Mouse (Mus musculus) kidney, embryonic 14.5 days (tissue): ENCODE measurements around the gene Guca1b. TPM values are rescaled to one million over a fixed set of nuclear protein-coding genes. Genes with fewer than 3 reads are reported as not detected.
A peak's percentile ranks its signal among the peaks of the same experiment; 100 is the strongest.

Experiments used
- ATAC-seq: fragments of 200-750 bp; cut with Nextera tagmentation; 2 replicates; pipeline ENCODE4 v1.8.0; 2017; ENCODE audit warnings: moderate number of reproducible peaks, mild to moderate bottlenecking, moderate TSS enrichment, moderate library complexity; ENCODE audit not compliant: low FRiP score, low TSS enrichment
- H3K27ac ChIP-seq: fragments of 300-500 bp; sonication (generic); 2 replicates; pipeline ENCODE4 v1.5.1; 2014; ENCODE audit warnings: low read depth, mild to moderate bottlenecking, low read length, moderate library complexity, mixed read lengths
- H3K27me3 ChIP-seq: fragments of 300-500 bp; sonication (generic); 2 replicates; pipeline ENCODE4 v1.6.1; 2014; ENCODE audit warnings: mild to moderate bottlenecking, low read length; ENCODE audit not compliant: control insufficient read depth, insufficient read depth
- H3K36me3 ChIP-seq: fragments of 300-500 bp; sonication (generic); 2 replicates; pipeline ENCODE4 v1.6.1; 2014; ENCODE audit warnings: low read length, mixed read lengths; ENCODE audit not compliant: control insufficient read depth, insufficient read depth
- H3K4me1 ChIP-seq: fragments of 300-500 bp; sonication (generic); 2 replicates; pipeline ENCODE4 v1.6.1; 2014; ENCODE audit warnings: low read length, mixed read lengths; ENCODE audit not compliant: control insufficient read depth, insufficient read depth
- H3K4me2 ChIP-seq: fragments of 300-500 bp; sonication (generic); replicated peaks from 2 replicates; pipeline ENCODE4 v1.6.1; 2014; ENCODE audit warnings: low read depth, mild to moderate bottlenecking, low read length
- H3K4me3 ChIP-seq: fragments of 300-500 bp; sonication (generic); 2 replicates; pipeline ENCODE4 v1.5.1; 2014; ENCODE audit warnings: mild to moderate bottlenecking, low read length
- H3K9ac ChIP-seq: fragments of 300-500 bp; sonication (generic); 2 replicates; pipeline ENCODE4 v1.6.1; 2014; ENCODE audit warnings: low read depth, mild to moderate bottlenecking, low read length, moderate library complexity
- H3K9me3 ChIP-seq: fragments of 300-500 bp; sonication (generic); 2 replicates; pipeline ENCODE4 v1.6.1; 2016; ENCODE audit warnings: low read length; ENCODE audit not compliant: control insufficient read depth
- WGBS: fragments of 180-500 bp; shearing (Covaris S2); extraction: QIAGEN DNeasy Blood & Tissue Kit; methylation state at CpG from one replicate; pipeline ENCODE4 v1.1.7; 2014; 5-methylcytosine and 5-hydroxymethylcytosine counted together
- polyA plus RNA-seq: library from polyadenylated mRNA; unstranded; fragments of >200 nt; fragmentation: Nextera tagmentation; extraction: Ambion mirVana; gene quantifications from 2 replicates; pipeline ENCODE4 v1.2.1, GENCODE M21; 2014

The Guca1b gene
- polyA plus RNA-seq, 1 experiment from 2014 or later, result 0.46 TPM

DNA sequence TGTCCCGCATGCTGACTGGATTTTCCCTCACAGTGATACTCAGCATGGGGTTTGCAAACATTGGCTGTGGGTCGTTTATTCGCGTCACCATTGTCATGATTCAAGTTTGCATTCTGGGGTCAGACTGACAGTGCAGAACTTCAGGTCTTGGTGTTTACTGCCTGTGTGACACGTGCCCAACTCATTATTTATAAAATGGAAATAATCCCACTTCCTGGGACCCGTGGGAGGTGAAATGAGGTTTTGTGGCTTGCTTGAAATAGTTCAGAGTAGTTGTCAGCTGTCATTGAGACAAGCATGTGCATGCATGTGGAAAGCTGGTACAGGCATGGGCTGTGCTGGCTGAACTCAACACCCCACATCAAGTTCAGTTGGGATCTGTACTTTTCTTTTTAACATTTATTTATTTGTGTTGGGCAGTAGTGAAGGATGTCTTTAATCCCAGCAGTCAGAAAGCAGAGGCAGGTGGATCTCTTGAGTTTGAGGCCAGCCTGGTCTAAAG lies 8.4 kb upstream of the Guca1b start:
- Histone ChIP-seq H3K9me3 (no peaks in the 10 kb centered on the region), H3K36me3 (peaks cover 88% of the 10 kb centered on the region), H3K4me1 (no peaks in the 10 kb centered on the region), H3K4me2 (no peak overlapping the region), H3K4me3 (no peak overlapping the region), H3K27me3 (no peaks in the 10 kb centered on the region), H3K9ac (no peak overlapping the region), H3K27ac (no peak overlapping the region)
- WGBS, result 81% methylated on average over 6 of the region's 6 CpGs
- no peak for ATAC-seq

DNA sequence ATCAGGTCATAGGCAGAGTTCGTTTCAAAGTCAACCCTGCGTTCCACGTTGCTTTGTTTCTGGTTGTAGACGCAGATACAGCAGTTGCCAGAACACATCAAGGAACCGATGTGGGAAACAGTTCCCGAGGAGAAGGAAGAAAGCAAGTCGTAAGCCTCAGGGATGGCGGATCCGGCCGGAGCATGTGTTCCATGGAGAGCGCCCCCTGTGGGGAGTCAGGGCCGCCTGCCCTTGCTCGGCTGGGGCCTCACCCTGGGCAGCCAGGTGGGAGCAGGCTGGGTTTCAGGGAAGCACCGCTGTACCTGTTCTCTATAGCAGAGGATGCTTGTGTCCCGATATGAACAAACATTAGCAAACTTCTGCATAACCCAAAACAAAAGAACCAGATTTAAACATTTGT lies 7.1 kb upstream of the Guca1b start:
- no peak for ATAC-seq
- H3K9ac ChIP-seq, result no peak overlapping the region
- H3K4me1 ChIP-seq, result no peaks in the 10 kb centered on the region
- peaks cover 78% of the 10 kb centered on the region for H3K36me3 ChIP-seq
- no peak overlapping the region for H3K4me3 ChIP-seq
- H3K4me2 ChIP-seq, result no peak overlapping the region
- no peak overlapping the region for H3K27ac ChIP-seq
- WGBS, result 82% methylated on average over 15 of the region's 15 CpGs
- H3K27me3 ChIP-seq, result no peaks in the 10 kb centered on the region
- H3K9me3 ChIP-seq, result no peaks in the 10 kb centered on the region

DNA sequence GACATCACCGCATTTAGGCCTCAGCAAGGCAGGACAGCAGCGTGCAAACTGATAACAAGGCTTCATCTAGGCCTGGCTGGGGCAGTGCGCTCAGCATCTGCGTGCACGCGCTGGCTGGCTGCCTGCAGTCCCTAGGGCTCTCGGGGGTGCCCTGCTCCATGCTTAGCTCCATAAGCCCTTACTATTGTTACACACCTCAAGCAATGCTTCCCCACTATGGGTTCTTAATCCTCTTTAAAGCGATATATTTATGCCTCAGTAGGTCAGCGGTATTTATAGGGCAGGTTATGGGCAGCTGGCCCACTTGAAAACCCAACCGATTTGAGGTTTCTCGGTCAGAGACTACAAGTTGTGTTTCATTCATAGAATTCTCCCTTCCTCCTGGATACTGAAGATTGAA lies 3.3 kb upstream of the Guca1b start:
- H3K4me1 ChIP-seq, result 0 out of 2 replicates have a peak, but pooled peaks cover 2% of the 10 kb centered on the region
- WGBS, result 88% methylated on average over 11 of the region's 11 CpGs
- no peaks in the 10 kb centered on the region for H3K27me3 ChIP-seq
- ATAC-seq, result no peak
- H3K9me3 ChIP-seq, result peaks cover 2% of the 10 kb centered on the region; the same call in 1 of the 2 replicates
- H3K4me3 ChIP-seq, result no peak overlapping the region
- H3K36me3 ChIP-seq, result peaks cover 41% of the 10 kb centered on the region
- no peak overlapping the region for H3K9ac ChIP-seq
- no peak overlapping the region for H3K4me2 ChIP-seq
- H3K27ac ChIP-seq, result no peak overlapping the region

DNA sequence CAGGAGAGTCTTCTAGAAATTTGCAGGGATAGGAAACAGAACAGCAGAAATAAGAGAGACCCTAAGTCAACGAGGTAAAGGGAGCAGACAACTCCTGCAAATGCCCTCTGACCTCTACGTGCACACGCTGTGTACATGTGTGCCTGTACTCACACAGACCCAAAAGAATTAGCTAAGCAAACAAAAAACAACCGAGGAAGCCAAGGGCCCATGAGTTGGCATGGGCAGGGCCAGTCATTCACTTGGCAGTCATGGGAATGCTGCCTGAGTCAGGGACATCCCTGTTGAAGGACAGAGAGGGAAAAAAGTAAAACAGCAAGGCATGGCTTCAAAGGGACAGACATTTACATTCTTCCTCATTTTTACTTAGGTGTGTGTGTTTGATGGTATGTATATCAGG lies 1.9 kb upstream of the Guca1b start:
- WGBS, result 85% methylated on average over 4 of the region's 4 CpGs
- no peak for ATAC-seq
- H3K4me2 ChIP-seq, result no peak overlapping the region
- H3K9ac ChIP-seq, result no peak overlapping the region
- H3K27me3 ChIP-seq, result no peaks in the 10 kb centered on the region
- 0 out of 2 replicates have a peak, but pooled peaks cover 2% of the 10 kb centered on the region for H3K4me1 ChIP-seq
- H3K36me3 ChIP-seq, result peaks cover 27% of the 10 kb centered on the region
- H3K4me3 ChIP-seq, result no peak overlapping the region
- H3K9me3 ChIP-seq, result peaks cover 2% of the 10 kb centered on the region; the same call in 1 of the 2 replicates
- H3K27ac ChIP-seq, result no peak overlapping the region

DNA sequence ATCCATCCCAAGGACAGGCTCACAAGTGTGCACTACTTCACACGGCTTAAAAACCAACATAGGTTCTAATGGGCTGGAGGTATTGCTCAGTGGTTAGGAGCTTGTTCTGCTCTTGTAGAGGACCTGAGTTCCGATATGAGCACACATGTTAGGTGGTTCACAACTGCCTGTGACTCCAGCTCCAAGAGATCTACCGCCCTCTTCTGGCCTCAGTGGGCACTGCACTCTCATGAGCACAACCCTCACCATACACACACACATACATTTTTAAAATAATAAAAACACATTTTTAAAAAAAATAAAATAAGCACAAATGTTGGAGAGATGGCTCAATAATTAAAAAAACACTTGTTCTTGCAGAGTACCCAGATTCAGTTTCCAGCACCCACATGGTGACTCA lies 1.1 kb upstream of the Guca1b start:
- Histone ChIP-seq H3K4me1 (0 out of 2 replicates have a peak, but pooled peaks cover 2% of the 10 kb centered on the region), H3K4me3 (no peak overlapping the region), H3K4me2 (no peak overlapping the region), H3K27ac (no peak overlapping the region), H3K27me3 (no peaks in the 10 kb centered on the region), H3K9ac (no peak overlapping the region), H3K9me3 (peaks cover 2% of the 10 kb centered on the region; the same call in 1 of the 2 replicates), H3K36me3 (peaks cover 21% of the 10 kb centered on the region)
- ATAC-seq, result no peak
- WGBS, result 86% methylated on average over 3 of the region's 3 CpGs

DNA sequence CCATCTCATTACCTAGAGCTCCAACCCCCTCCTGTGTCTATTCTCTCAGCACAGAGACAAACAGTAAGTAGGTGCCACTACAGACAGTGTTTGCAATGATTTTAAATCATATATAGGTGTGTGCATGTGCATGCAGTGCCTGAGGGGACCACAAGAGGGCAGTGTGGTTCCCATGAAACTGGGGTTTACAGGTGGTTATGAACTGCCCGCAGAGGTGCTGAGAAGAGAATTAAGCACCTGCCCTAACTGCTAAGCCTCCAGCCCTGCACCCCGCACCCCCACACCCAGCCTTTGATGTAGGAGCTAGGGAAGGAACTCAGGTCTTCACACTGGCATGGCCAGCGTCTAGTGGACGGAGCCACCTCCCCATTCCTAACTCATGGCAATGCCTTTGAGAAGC lies 1.5 kb downstream of the Guca1b start:
- Histone ChIP-seq H3K36me3 (peaks cover 2% of the 10 kb centered on the region; the same call in 1 of the 2 replicates), H3K4me2 (no peak overlapping the region), H3K9ac (no peak overlapping the region), H3K4me1 (0 out of 2 replicates have a peak, but pooled peaks cover 2% of the 10 kb centered on the region), H3K9me3 (peaks cover 2% of the 10 kb centered on the region; the same call in 1 of the 2 replicates), H3K4me3 (no peak overlapping the region), H3K27me3 (no peaks in the 10 kb centered on the region), H3K27ac (no peak overlapping the region)
- 68% methylated on average over 4 of the region's 4 CpGs for WGBS
- no peak for ATAC-seq

DNA sequence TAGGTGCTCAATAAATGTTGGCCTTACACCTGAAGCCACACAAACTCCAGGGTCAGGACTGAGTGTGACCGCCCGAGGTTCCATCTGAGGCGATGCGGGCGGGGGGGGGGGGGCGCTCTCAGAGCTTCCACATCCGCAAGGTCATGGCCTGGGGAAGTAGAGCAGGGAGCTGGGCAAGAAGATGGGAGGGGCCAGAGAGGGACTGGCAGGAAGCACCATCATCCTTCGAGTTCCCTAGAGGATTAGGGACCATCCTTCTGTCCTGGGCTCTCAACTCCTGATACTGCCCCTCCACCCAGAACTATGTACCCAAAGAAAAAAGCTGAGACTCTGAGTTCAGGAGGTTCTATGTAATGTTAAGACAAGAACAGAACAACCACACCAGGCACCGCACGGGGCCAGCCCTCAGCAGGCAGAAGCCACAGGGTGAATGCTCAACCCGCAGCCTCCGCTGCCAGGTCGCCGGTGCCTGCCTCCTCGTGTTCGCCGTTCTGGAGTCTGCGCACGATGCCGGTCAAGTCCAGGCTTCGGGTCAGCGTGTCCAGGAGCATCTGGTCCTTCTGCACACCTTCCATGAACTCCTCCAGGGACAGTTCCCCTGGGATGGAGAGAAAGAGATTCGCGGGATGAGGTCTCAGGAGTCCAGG lies 9.2 kb downstream of the Guca1b start:
- ATAC-seq, result peak; percentile 47; the same call in 1 of the 2 replicates
- Histone ChIP-seq H3K9ac (peak overlapping the region; percentile 23; the same call in 1 of the 2 replicates), H3K4me3 (peak overlapping the region; percentile 17; the same call in 1 of the 2 replicates), H3K27me3 (peaks cover 6% of the 10 kb centered on the region), H3K36me3 (no peaks in the 10 kb centered on the region), H3K9me3 (no peaks in the 10 kb centered on the region), H3K27ac (no peak overlapping the region), H3K4me1 (peaks cover 7% of the 10 kb centered on the region; the same call in 1 of the 2 replicates), H3K4me2 (peak overlapping the region; percentile 37)
- WGBS, result 18% methylated on average over 24 of the region's 24 CpGs

DNA sequence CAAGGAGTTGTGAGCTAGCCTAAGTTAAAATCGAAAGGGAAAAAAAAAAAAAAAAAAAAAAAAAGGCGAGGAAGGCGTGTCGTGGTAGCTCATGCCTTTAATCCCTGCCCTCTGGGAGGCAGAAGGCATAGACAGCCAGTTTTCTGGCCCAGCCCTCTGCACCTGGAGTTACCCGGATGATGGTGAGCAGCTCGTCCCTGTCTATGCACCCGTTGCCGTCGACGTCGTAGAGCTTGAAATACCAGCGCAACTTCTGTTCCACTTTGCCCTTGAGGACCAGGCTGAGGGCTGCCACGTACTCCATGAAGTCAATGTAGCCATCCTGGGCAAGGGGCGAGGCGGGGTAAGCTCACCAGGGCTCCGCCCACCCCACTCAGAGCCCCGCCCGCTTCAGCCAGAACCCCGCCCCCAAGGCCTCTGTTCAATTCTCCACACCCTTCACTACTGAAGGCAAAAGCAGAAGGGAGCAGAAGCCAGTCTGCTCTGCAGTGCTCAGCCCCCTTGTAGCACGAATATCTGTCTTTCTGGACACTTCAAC lies 10.3 kb downstream of the Guca1b start:
- WGBS, result 3% methylated on average over 19 of the region's 20 CpGs
- no peaks in the 10 kb centered on the region for H3K9me3 ChIP-seq
- peaks cover 7% of the 10 kb centered on the region; the same call in 1 of the 2 replicates for H3K4me1 ChIP-seq
- no peaks in the 10 kb centered on the region for H3K36me3 ChIP-seq
- H3K4me2 ChIP-seq, result peak overlapping the region; percentile 37
- H3K27me3 ChIP-seq, result peaks cover 6% of the 10 kb centered on the region
- no peak overlapping the region for H3K27ac ChIP-seq
- no peak overlapping the region for H3K9ac ChIP-seq
- ATAC-seq, result peak; percentile 72
- H3K4me3 ChIP-seq, result peak overlapping the region; percentile 17; the same call in 1 of the 2 replicates

DNA sequence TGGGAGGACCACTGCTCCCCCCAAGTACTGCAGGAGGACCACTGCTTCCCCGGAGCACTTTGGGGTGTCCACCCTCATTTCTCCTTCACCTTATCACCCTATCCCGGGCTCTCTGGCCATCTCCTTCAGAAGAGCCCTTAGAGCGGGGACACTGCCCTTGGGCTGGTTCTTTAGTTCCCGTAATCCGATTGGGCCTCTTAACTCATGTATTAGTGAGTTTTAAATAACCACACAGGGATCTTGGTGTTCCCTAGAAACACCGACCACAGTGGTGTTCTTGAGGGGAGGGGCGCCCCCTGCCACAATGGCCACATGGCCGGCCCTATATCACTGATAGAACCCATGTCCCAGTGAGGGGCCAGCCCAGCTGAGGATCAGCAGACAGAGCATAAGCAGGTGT lies 13.9 kb downstream of the Guca1b start:
- WGBS, result 79% methylated on average over 8 of the region's 8 CpGs

More for the DNA sequence above, 13.9 kb downstream of the Guca1b start:
- no peak overlapping the region for H3K27ac ChIP-seq
- no peaks in the 10 kb centered on the region for H3K9me3 ChIP-seq
- peaks cover 7% of the 10 kb centered on the region; the same call in 1 of the 2 replicates for H3K4me1 ChIP-seq
- H3K4me3 ChIP-seq, result no peak overlapping the region
- ATAC-seq, result no peak
- no peak overlapping the region for H3K9ac ChIP-seq
- H3K36me3 ChIP-seq, result no peaks in the 10 kb centered on the region
- H3K27me3 ChIP-seq, result peaks cover 5% of the 10 kb centered on the region
- no peak overlapping the region for H3K4me2 ChIP-seq
